Mouse (Mus musculus) ES-Bruce4 (cell line): ENCODE results near the gene Gm42517. TPM values are rescaled to one million over a fixed set of nuclear protein-coding genes. Genes with fewer than 3 reads are reported as not detected.

Experiments
- H3K27ac ChIP-seq: 2 replicates; pipeline ENCODE4 v1.5.1; 2012; ENCODE audit warnings: low read length, inconsistent platforms; ENCODE audit not compliant: insufficient read depth
- H3K27me3 ChIP-seq: 2 replicates; pipeline ENCODE4 v1.6.1; 2012; ENCODE audit warnings: mild to moderate bottlenecking, low read length, inconsistent platforms; ENCODE audit not compliant: control insufficient read depth, poor library complexity, insufficient read depth, severe bottlenecking
- H3K36me3 ChIP-seq: 2 replicates; pipeline ENCODE4 v1.6.1; 2012; ENCODE audit warnings: inconsistent platforms, mild to moderate bottlenecking, low read length, moderate library complexity; ENCODE audit not compliant: control insufficient read depth, poor library complexity, insufficient read depth, severe bottlenecking
- H3K4me1 ChIP-seq: one replicate; pipeline ENCODE4 v1.8.1; 2011; ENCODE audit warnings: low read length; ENCODE audit not compliant: control insufficient read depth, insufficient read depth
- H3K4me3 ChIP-seq: 2 replicates; pipeline ENCODE4 v1.5.1; 2011; ENCODE audit warnings: low read depth, mild to moderate bottlenecking, low read length
- H3K9ac ChIP-seq: 2 replicates; pipeline ENCODE4 v1.6.1; 2012; ENCODE audit warnings: low read depth, mild to moderate bottlenecking, inconsistent platforms; ENCODE audit not compliant: poor library complexity, severe bottlenecking
- H3K9me3 ChIP-seq: replicated peaks from 2 replicates; pipeline ENCODE4 v1.6.1; 2012; ENCODE audit warnings: mild to moderate bottlenecking, low read length, inconsistent platforms; ENCODE audit not compliant: control insufficient read depth, poor library complexity, insufficient read depth, severe bottlenecking
- CTCF ChIP-seq: IDR thresholded peaks from one replicate; pipeline ENCODE4 v1.8.1; 2011; ENCODE audit warnings: low read depth, low read length
- EP300 ChIP-seq: IDR thresholded peaks from 2 replicates; pipeline ENCODE4 v1.6.1; 2011; ENCODE audit warnings: low read depth, low read length; ENCODE audit not compliant: insufficient read depth
- POLR2A ChIP-seq: IDR thresholded peaks from one replicate; pipeline ENCODE4 v1.8.1; 2011; ENCODE audit warnings: low read length; ENCODE audit not compliant: insufficient read depth
- polyA plus RNA-seq: library from polyadenylated mRNA; stranded (reverse); fragments of >200 nt; gene quantifications from 2 replicates; pipeline ENCODE4 v1.2.4, GENCODE M21; 2011; ENCODE audit warnings: low read depth; ENCODE audit not compliant: missing spikeins, insufficient read depth, insufficient read length

The Gm42517 gene
- polyA plus RNA-seq, 1 experiment = not detected

DNA sequence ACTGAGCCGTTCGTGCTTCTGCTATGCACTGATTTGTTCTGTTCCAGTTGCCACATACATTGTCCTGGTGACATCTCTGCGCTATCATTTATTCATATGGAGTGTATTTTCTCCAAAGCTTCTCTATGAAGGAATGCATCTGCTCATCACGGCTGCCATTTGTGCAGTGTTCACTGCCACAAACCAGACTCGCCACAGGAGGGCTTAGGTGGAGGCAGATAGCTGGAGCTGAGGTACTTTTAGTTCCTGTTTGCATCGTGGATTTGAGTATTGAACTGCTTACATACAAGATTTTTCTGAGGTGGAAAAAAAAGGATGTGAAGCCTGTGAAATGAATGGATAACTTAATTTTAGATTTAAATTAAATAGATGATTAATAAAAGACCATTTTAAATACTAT, 19.9 kb downstream of the Gm42517 start:
- TF ChIP-seq CTCF (no peak), EP300 (no peak)
- H3K4me3 ChIP-seq = no peak overlapping the region
- no peaks in the 10 kb centered on the region for H3K27me3 ChIP-seq
- H3K9me3 ChIP-seq = no peaks in the 10 kb centered on the region
- H3K27ac ChIP-seq = no peak overlapping the region
- peaks cover 4% of the 10 kb centered on the region for H3K36me3 ChIP-seq
- H3K9ac ChIP-seq = no peak overlapping the region
- no peaks in the 10 kb centered on the region for H3K4me1 ChIP-seq

GRCm38 (mm10) chr5:108345313-108346071, 22.2 kb downstream of the Gm42517 start:
- H3K4me3 ChIP-seq = no peak overlapping the region
- no peaks in the 10 kb centered on the region for H3K9me3 ChIP-seq
- no peaks in the 10 kb centered on the region for H3K4me1 ChIP-seq
- no peak for TF ChIP-seq CTCF
- TF ChIP-seq EP300 = no peak
- no peak for TF ChIP-seq POLR2A
- H3K27ac ChIP-seq = no peak overlapping the region
- H3K27me3 ChIP-seq = no peaks in the 10 kb centered on the region
- peaks cover 4% of the 10 kb centered on the region for H3K36me3 ChIP-seq
- H3K9ac ChIP-seq = no peak overlapping the region

DNA sequence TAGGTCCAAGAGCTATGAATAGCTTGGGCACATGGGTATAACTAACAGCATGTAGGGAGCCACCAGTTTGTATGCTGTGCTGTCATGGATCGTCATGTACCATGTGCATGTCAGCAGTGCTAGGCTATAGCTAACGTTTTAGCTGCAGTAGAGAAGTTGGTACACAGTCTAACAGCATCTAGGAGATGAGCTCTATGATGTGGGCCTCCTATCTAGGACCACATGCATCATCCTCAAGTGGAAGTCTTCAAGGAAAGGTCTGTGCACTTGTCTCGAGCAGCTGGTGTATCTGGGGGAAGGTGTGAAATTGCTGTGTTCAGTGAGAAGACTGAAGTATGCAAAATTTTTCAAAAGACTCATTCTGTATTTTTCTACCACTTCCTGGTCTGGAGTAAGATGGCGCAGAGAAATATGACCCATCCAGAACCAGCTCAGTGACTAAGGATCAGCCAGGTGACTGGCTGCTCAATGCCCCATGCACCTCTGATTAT, 24.0 kb downstream of the Gm42517 start:
- peaks cover 4% of the 10 kb centered on the region for H3K36me3 ChIP-seq
- TF ChIP-seq CTCF (no peak), EP300 (no peak), POLR2A (no peak)
- H3K27me3 ChIP-seq = no peaks in the 10 kb centered on the region

DNA sequence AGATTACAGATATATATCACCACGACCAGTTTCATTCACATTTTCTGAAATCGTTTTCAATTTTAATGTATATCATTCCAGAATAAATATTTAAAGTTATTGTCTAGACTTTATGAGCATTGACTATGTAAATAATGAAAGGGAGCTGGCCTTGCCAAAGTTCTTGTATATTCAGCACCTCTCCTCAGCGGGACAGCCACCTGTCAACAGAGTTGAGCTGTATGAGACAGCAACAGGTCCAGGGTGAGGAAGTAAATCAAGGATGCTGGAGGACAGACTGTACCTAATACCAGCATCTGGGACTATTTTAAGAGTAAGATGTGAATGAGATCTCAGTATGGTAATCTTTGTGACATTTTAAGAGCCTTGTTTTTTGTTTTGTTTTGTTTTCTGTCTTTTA, 29.7 kb downstream of the Gm42517 start:
- no peak overlapping the region for H3K27ac ChIP-seq
- no peaks in the 10 kb centered on the region; the same call in 1 of the 2 replicates for H3K36me3 ChIP-seq
- H3K27me3 ChIP-seq = no peaks in the 10 kb centered on the region
- no peaks in the 10 kb centered on the region for H3K4me1 ChIP-seq
- H3K9ac ChIP-seq = no peak overlapping the region
- H3K4me3 ChIP-seq = no peak overlapping the region
- TF ChIP-seq EP300 (no peak), CTCF (no peak), POLR2A (no peak)
- H3K9me3 ChIP-seq = no peaks in the 10 kb centered on the region

More for the DNA sequence above, 24.0 kb downstream of the Gm42517 start:
- H3K9ac ChIP-seq = no peak overlapping the region
- no peak overlapping the region for H3K4me3 ChIP-seq
- no peaks in the 10 kb centered on the region for H3K9me3 ChIP-seq
- no peak overlapping the region for H3K27ac ChIP-seq
- H3K4me1 ChIP-seq = no peaks in the 10 kb centered on the region

DNA sequence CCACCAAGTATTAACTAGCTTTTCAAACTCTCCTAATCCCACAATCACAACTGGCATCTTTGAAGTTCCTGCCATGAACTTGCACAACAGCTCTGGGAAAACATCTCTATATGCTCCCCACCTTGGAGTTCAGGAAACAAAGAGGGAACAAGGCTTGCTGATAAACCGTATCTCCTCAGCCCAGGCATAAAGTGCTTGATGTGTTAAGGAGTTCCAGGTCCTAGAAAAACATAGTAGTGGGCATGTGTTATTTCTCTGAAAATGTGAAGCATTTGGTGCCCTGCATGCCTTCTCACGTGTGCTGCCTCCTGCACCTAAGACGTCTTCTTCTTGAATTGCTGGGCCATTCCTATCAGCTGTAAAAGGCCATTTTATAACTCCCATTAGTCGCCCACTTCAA, 30.3 kb downstream of the Gm42517 start:
- Histone ChIP-seq H3K36me3 (no peaks in the 10 kb centered on the region; the same call in 1 of the 2 replicates), H3K9me3 (no peaks in the 10 kb centered on the region), H3K27ac (no peak overlapping the region), H3K27me3 (no peaks in the 10 kb centered on the region), H3K9ac (no peak overlapping the region), H3K4me3 (no peak overlapping the region), H3K4me1 (no peaks in the 10 kb centered on the region)
- no peak for TF ChIP-seq POLR2A
- no peak for TF ChIP-seq CTCF
- TF ChIP-seq EP300 = no peak

GRCm38 (mm10) chr5:108331051-108331450, 36.7 kb downstream of the Gm42517 start:
- H3K4me3 ChIP-seq = no peak overlapping the region
- H3K4me1 ChIP-seq = peaks cover 2% of the 10 kb centered on the region
- no peaks in the 10 kb centered on the region for H3K27me3 ChIP-seq
- H3K9ac ChIP-seq = no peak overlapping the region
- TF ChIP-seq POLR2A (no peak), EP300 (no peak), CTCF (no peak)
- H3K9me3 ChIP-seq = no peaks in the 10 kb centered on the region
- H3K27ac ChIP-seq = no peak overlapping the region
- no peaks in the 10 kb centered on the region; the same call in 1 of the 2 replicates for H3K36me3 ChIP-seq

Other genes with a start within 250 kb of the Gm42517 start
- 34.3 and 37.0 TPM in 2 replicates for gene Tmed5, start 235.3 kb downstream of the Gm42517 start, polyA plus RNA-seq
- 45.3 and 50.2 TPM in 2 replicates for gene Ccdc18, start 235.0 kb downstream of the Gm42517 start, polyA plus RNA-seq
- gene Dr1, start 99.0 kb downstream of the Gm42517 start, polyA plus RNA-seq = 39.6 and 44.7 TPM in 2 replicates
- gene Pigg, start 55.3 kb downstream of the Gm42517 start, polyA plus RNA-seq = 8.7 and 10.0 TPM in 2 replicates
- not detected in 2 replicates for gene Pde6b, start 20.5 kb upstream of the Gm42517 start, polyA plus RNA-seq
- 233 and 261 TPM in 2 replicates for gene Atp5k, start 66.5 kb upstream of the Gm42517 start, polyA plus RNA-seq
- 0.62 and 0.63 TPM in 2 replicates for gene Mfsd7a, start 81.0 kb upstream of the Gm42517 start, polyA plus RNA-seq
- 104 and 111 TPM in 2 replicates for gene Pcgf3, start 93.3 kb upstream of the Gm42517 start, polyA plus RNA-seq
- 1.2 and 1.8 TPM in 2 replicates for gene Cplx1, start 182.1 kb upstream of the Gm42517 start, polyA plus RNA-seq